Mouse (Mus musculus): ENCODE data around the gene Gnpat.

DNA sequence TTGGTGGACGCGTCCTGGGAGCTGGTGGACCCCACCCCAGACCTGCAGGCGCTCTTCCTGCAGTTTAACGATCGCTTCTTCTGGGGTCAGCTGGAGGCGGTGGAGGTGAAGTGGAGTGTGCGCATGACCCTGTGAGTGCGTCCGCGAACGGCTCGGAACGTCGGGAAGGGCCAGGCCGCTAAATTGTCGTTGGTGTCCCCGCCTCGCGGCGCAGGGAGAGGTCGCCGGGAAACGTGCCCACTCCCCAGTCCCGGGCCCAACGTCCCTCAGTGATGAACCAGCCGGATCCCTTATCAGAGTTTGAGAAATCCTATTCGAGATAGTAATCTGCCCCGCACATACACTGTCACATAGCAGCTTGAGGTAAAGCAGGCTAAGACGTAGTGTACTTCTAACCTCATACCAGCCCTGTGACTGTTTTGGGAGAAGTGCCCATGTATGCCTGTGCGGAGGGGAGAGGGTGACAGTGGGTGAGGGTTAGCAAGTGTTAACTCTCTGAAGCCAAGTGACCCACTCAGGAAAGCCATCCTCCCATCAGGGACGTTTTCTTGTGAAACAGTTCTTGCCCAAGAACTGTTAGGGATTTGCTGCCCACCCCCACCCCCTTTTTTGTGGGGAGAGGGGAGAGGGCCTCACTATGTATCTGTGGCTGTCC is 35.5 kb downstream of the Gnpat start:
- TF ChIP-seq E2F4 (IDR thresholded peaks at IDR 0.05; ENCODE audit: insufficient read depth) = no peak
- no peak for TF ChIP-seq POLR2A (IDR thresholded peaks at IDR 0.05; ENCODE audit: insufficient read length, low read depth)
- no peak for TF ChIP-seq REST (IDR thresholded peaks at IDR 0.05; ENCODE audit: insufficient read depth, insufficient read length)
- TF ChIP-seq USF1 (IDR thresholded peaks at IDR 0.05; ENCODE audit: low read depth) = no peak
- no peak for TF ChIP-seq TCF12 (IDR thresholded peaks at IDR 0.05; ENCODE audit: insufficient read depth, poor library complexity, severe bottlenecking)
- TF ChIP-seq MYOD1 (IDR thresholded peaks at IDR 0.05; ENCODE audit: control insufficient read depth in 1 of 3, insufficient read length in 2 of 3, low read depth in 2 of 3) = no peak
- peak; percentile 17 for TF ChIP-seq POLR2AphosphoS2 (IDR thresholded peaks at IDR 0.05; ENCODE audit: insufficient read length, low read depth)
